Mouse (Mus musculus): Measurements from ENCODE around the gene Slc22a6. TPM values are rescaled to one million over a fixed set of nuclear protein-coding genes. Genes with fewer than 3 reads are reported as not detected.

Gene Slc22a6
- total RNA-seq, 1 experiment, result not detected

- Histone ChIP-seq H3K9ac (ENCODE audit: insufficient read depth, low read depth, low read length, poor library complexity, severe bottlenecking) (no peak overlapping the region), H3K27ac (ENCODE audit: insufficient read depth, low read depth, low read length, poor library complexity, severe bottlenecking) (no peak overlapping the region), H3K9me3 (ENCODE audit: control insufficient read depth, insufficient read depth, low read depth, low read length) (no peaks in the 10 kb centered on the region), H3K4me3 (ENCODE audit: insufficient read depth in 1 of 2, low read depth in 1 of 2, low read length in 2 of 2, poor library complexity in 1 of 2, severe bottlenecking in 1 of 2) (no peak overlapping the region), H3K4me1 (ENCODE audit: control insufficient read depth in 2 of 2, insufficient read depth in 2 of 2, low read length in 2 of 2, poor library complexity in 1 of 2) (no peaks in the 10 kb centered on the region), H3K36me3 (ENCODE audit: control insufficient read depth, insufficient read depth, low read length, poor library complexity, severe bottlenecking) (no peaks in the 10 kb centered on the region)
- in situ Hi-C loops (cut with MboI; ENCODE audit: low sequenced_read_pairs in 2 of 2, unreplicated experiment in 2 of 2), result no loop called here
- TF ChIP-seq MAFK (IDR thresholded peaks at IDR 0.05; ENCODE audit: insufficient read depth, low read depth, low read length) (no peak), HCFC1 (IDR thresholded peaks at IDR 0.05; ENCODE audit: borderline replicate concordance, insufficient read depth, low read length) (no peak), ZC3H11A (IDR thresholded peaks at IDR 0.05; ENCODE audit: borderline replicate concordance, low read depth, low read length) (no peak), CHD2 (IDR thresholded peaks at IDR 0.05; ENCODE audit: low read depth, low read length) (no peak), ZNF384 (IDR thresholded peaks at IDR 0.05; ENCODE audit: low read depth, low read length) (no peak)
- no peak for DNase-seq (ENCODE audit: low read depth, low spot score)
Observed at GRCm38 (mm10) chr19:8599229-8599628, 18.6 kb upstream of the Slc22a6 start.

GRCm38 (mm10) chr19:8601922-8602321, 15.9 kb upstream of the Slc22a6 start:
- Histone ChIP-seq H3K36me3 (ENCODE audit: control insufficient read depth, insufficient read depth, low read length, poor library complexity, severe bottlenecking) (no peaks in the 10 kb centered on the region), H3K4me1 (ENCODE audit: control insufficient read depth in 2 of 2, insufficient read depth in 2 of 2, low read length in 2 of 2, poor library complexity in 1 of 2) (no peaks in the 10 kb centered on the region), H3K27ac (ENCODE audit: insufficient read depth, low read depth, low read length, poor library complexity, severe bottlenecking) (no peak overlapping the region), H3K9ac (ENCODE audit: insufficient read depth, low read depth, low read length, poor library complexity, severe bottlenecking) (no peak overlapping the region), H3K9me3 (ENCODE audit: control insufficient read depth, insufficient read depth, low read depth, low read length) (no peaks in the 10 kb centered on the region), H3K4me3 (ENCODE audit: insufficient read depth in 1 of 2, low read depth in 1 of 2, low read length in 2 of 2, poor library complexity in 1 of 2, severe bottlenecking in 1 of 2) (no peak overlapping the region)
- no peak for DNase-seq (ENCODE audit: low read depth, low spot score)
- in situ Hi-C loops (cut with MboI; ENCODE audit: low sequenced_read_pairs in 2 of 2, unreplicated experiment in 2 of 2), result no loop called here
- TF ChIP-seq MAFK (IDR thresholded peaks at IDR 0.05; ENCODE audit: insufficient read depth, low read depth, low read length) (no peak), CHD2 (IDR thresholded peaks at IDR 0.05; ENCODE audit: low read depth, low read length) (no peak), ZC3H11A (IDR thresholded peaks at IDR 0.05; ENCODE audit: borderline replicate concordance, low read depth, low read length) (no peak)

DNA sequence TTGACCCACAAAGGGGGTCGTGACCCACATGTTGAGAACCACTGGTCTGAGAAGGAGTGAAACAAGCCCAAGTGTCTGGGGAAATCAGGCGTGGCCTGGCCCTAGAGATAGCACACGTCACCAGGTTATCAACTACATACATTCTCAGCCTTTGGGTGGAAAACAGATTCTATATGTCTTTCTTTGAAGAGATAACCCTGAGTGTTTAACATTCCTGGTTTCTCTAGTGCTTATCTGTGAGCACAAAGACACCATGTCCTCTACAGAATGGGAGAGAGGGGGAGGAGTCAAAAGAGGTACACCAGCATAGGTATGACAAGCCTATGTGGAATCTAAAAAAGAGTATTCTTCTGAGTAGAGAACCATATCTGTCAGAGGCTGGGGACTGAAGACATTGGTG, 14.9 kb upstream of the Slc22a6 start:
- Histone ChIP-seq H3K36me3 (ENCODE audit: control insufficient read depth, insufficient read depth, low read length, poor library complexity, severe bottlenecking) (no peaks in the 10 kb centered on the region), H3K9ac (ENCODE audit: insufficient read depth, low read depth, low read length, poor library complexity, severe bottlenecking) (no peak overlapping the region), H3K4me3 (ENCODE audit: insufficient read depth in 1 of 2, low read depth in 1 of 2, low read length in 2 of 2, poor library complexity in 1 of 2, severe bottlenecking in 1 of 2) (no peak overlapping the region), H3K27ac (ENCODE audit: insufficient read depth, low read depth, low read length, poor library complexity, severe bottlenecking) (no peak overlapping the region), H3K4me1 (ENCODE audit: control insufficient read depth in 2 of 2, insufficient read depth in 2 of 2, low read length in 2 of 2, poor library complexity in 1 of 2) (no peaks in the 10 kb centered on the region), H3K9me3 (ENCODE audit: control insufficient read depth, insufficient read depth, low read depth, low read length) (no peaks in the 10 kb centered on the region)
- DNase-seq (ENCODE audit: low read depth, low spot score), result no peak
- TF ChIP-seq ZC3H11A (IDR thresholded peaks at IDR 0.05; ENCODE audit: borderline replicate concordance, low read depth, low read length), result no peak
- no peak for TF ChIP-seq MAFK (IDR thresholded peaks at IDR 0.05; ENCODE audit: insufficient read depth, low read depth, low read length)
- TF ChIP-seq CHD2 (IDR thresholded peaks at IDR 0.05; ENCODE audit: low read depth, low read length), result no peak
- no peak for TF ChIP-seq HCFC1 (IDR thresholded peaks at IDR 0.05; ENCODE audit: borderline replicate concordance, insufficient read depth, low read length)
- TF ChIP-seq ZNF384 (IDR thresholded peaks at IDR 0.05; ENCODE audit: low read depth, low read length), result no peak
- in situ Hi-C loops (cut with MboI; ENCODE audit: low sequenced_read_pairs in 2 of 2, unreplicated experiment in 2 of 2), result no loop called here

DNA sequence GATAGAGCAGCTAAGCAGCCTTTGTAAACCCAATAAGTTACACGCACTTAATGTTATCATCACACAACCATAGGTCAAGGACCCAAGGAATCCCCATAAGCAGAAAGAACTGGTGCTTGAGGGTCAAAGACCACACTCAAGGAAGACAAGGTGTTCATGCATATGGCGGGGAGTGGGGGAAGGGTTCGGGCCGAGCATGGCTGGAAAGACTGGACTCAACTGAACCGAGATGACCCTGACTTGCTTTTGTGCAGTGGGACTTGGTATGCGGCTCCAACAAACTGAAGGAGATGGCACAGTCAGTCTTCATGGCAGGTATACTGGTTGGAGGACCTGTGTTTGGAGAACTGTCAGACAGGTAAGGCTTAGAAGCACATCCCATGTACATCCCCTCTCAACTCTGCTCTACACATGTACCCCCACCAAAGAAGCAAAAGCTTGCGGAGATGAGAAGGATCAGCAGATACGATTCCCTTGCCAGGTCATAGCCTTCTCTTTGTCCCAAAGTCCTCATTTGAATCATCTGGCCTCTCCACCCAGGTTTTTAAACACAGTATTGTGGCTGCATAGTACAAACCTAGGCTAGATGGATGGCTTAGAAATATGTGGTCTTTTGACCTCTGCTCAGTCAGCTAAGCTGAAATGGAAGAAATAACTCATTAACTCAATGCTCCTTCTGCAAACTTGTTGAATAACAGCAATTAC, 13.2 kb upstream of the Slc22a6 start:
- Histone ChIP-seq H3K9me3 (ENCODE audit: control insufficient read depth, insufficient read depth, low read depth, low read length) (no peaks in the 10 kb centered on the region), H3K27ac (ENCODE audit: insufficient read depth, low read depth, low read length, poor library complexity, severe bottlenecking) (no peak overlapping the region), H3K4me1 (ENCODE audit: control insufficient read depth in 2 of 2, insufficient read depth in 2 of 2, low read length in 2 of 2, poor library complexity in 1 of 2) (no peaks in the 10 kb centered on the region), H3K9ac (ENCODE audit: insufficient read depth, low read depth, low read length, poor library complexity, severe bottlenecking) (no peak overlapping the region), H3K4me3 (ENCODE audit: insufficient read depth in 1 of 2, low read depth in 1 of 2, low read length in 2 of 2, poor library complexity in 1 of 2, severe bottlenecking in 1 of 2) (no peak overlapping the region), H3K36me3 (ENCODE audit: control insufficient read depth, insufficient read depth, low read length, poor library complexity, severe bottlenecking) (no peaks in the 10 kb centered on the region)
- in situ Hi-C loops (cut with MboI; ENCODE audit: low sequenced_read_pairs in 2 of 2, unreplicated experiment in 2 of 2), result no loop called here
- TF ChIP-seq MAFK (IDR thresholded peaks at IDR 0.05; ENCODE audit: insufficient read depth, low read depth, low read length) (no peak), ZC3H11A (IDR thresholded peaks at IDR 0.05; ENCODE audit: borderline replicate concordance, low read depth, low read length) (no peak), CHD2 (IDR thresholded peaks at IDR 0.05; ENCODE audit: low read depth, low read length) (no peak)
- no peak for DNase-seq (ENCODE audit: low read depth, low spot score)

DNA sequence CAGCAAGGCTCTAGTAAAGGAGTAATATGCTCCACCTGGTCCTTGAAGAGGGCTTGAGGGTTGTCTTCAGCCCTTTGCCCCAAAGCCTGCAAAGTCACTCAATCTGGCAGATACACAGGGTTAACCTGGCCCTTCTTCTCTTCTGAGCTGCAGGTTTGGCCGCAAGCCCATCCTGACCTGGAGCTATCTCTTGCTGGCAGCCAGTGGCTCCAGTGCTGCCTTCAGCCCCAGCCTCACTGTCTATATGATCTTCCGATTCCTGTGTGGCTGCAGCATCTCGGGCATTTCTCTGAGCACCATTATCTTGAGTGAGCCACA, 12.6 kb upstream of the Slc22a6 start:
- no peaks in the 10 kb centered on the region for H3K9me3 ChIP-seq (ENCODE audit: control insufficient read depth, insufficient read depth, low read depth, low read length)
- in situ Hi-C loops (cut with MboI; ENCODE audit: low sequenced_read_pairs in 2 of 2, unreplicated experiment in 2 of 2), result no loop called here
- no peak overlapping the region for H3K9ac ChIP-seq (ENCODE audit: insufficient read depth, low read depth, low read length, poor library complexity, severe bottlenecking)
- H3K36me3 ChIP-seq (ENCODE audit: control insufficient read depth, insufficient read depth, low read length, poor library complexity, severe bottlenecking), result no peaks in the 10 kb centered on the region
- H3K27ac ChIP-seq (ENCODE audit: insufficient read depth, low read depth, low read length, poor library complexity, severe bottlenecking), result no peak overlapping the region
- TF ChIP-seq HCFC1 (IDR thresholded peaks at IDR 0.05; ENCODE audit: borderline replicate concordance, insufficient read depth, low read length), result no peak
- TF ChIP-seq ZC3H11A (IDR thresholded peaks at IDR 0.05; ENCODE audit: borderline replicate concordance, low read depth, low read length), result no peak
- TF ChIP-seq ZNF384 (IDR thresholded peaks at IDR 0.05; ENCODE audit: low read depth, low read length), result no peak
- no peak for TF ChIP-seq CHD2 (IDR thresholded peaks at IDR 0.05; ENCODE audit: low read depth, low read length)
- TF ChIP-seq MAFK (IDR thresholded peaks at IDR 0.05; ENCODE audit: insufficient read depth, low read depth, low read length), result no peak
- H3K4me1 ChIP-seq (ENCODE audit: control insufficient read depth in 2 of 2, insufficient read depth in 2 of 2, low read length in 2 of 2, poor library complexity in 1 of 2), result no peaks in the 10 kb centered on the region
- DNase-seq (ENCODE audit: low read depth, low spot score), result no peak
- no peak overlapping the region for H3K4me3 ChIP-seq (ENCODE audit: insufficient read depth in 1 of 2, low read depth in 1 of 2, low read length in 2 of 2, poor library complexity in 1 of 2, severe bottlenecking in 1 of 2)
